Mouse (Mus musculus) c-Kit-positive CD71-negative TER-119-negative erythroid progenitor cells, embryonic 14.5 days (primary cell): Measurements from ENCODE around the gene AI597479.

Experiments used
- DNase-seq: peaks from one replicate; pipeline ENCODE4 v3.0.0-alpha.2; 2013; ENCODE audit warnings: low read depth

Gene AI597479

GRCm38 (mm10) chr1:43162394-43162793 lies 63.9 kb downstream of the AI597479 start:
- DNase-seq: no peak

- DNase-seq: no peak
Measured at GRCm38 (mm10) chr1:43163084-43163466, 64.6 kb downstream of the AI597479 start.

- DNase-seq: peak; percentile 20
Measured at GRCm38 (mm10) chr1:43163467-43164418, 65.2 kb downstream of the AI597479 start.

- DNase-seq: no peak
Measured at GRCm38 (mm10) chr1:43164582-43164981, 66.1 kb downstream of the AI597479 start.
